Mouse (Mus musculus): ENCODE data around the gene 4921536K21Rik. TPM values are rescaled to one million over a fixed set of nuclear protein-coding genes. Genes with fewer than 3 reads are reported as not detected.

The 4921536K21Rik gene
- total RNA-seq, 2 experiments from 2014 or later, result 0.55 to 0.56 TPM

- DNase-seq, result no peak
Measured at GRCm38 (mm10) chr11:3910513-3911310, 15.8 kb upstream of the 4921536K21Rik start.

GRCm38 (mm10) chr11:3909236-3909635 lies 14.3 kb upstream of the 4921536K21Rik start:
- no peak for DNase-seq

GRCm38 (mm10) chr11:3905446-3905845 lies 10.5 kb upstream of the 4921536K21Rik start:
- no peak for DNase-seq

- no peak for DNase-seq
Measured at GRCm38 (mm10) chr11:3904673-3905072, 9.8 kb upstream of the 4921536K21Rik start.

GRCm38 (mm10) chr11:3903046-3903445 lies 8.1 kb upstream of the 4921536K21Rik start:
- peak; percentile 63 to 67 for DNase-seq

- no peak for DNase-seq
Measured at GRCm38 (mm10) chr11:3902516-3902915, 7.6 kb upstream of the 4921536K21Rik start.

- no peak for DNase-seq
Measured at GRCm38 (mm10) chr11:3900296-3900695, 5.4 kb upstream of the 4921536K21Rik start.

- no peak for DNase-seq
Measured at GRCm38 (mm10) chr11:3895933-3896332, 1.0 kb upstream of the 4921536K21Rik start.

GRCm38 (mm10) chr11:3895458-3895857 lies 560 bp upstream of the 4921536K21Rik start:
- no peak for DNase-seq

- DNase-seq, result no peak
Measured at GRCm38 (mm10) chr11:3893970-3894369, 928 bp downstream of the 4921536K21Rik start.

- DNase-seq, result no peak
Measured at GRCm38 (mm10) chr11:3887331-3887730, 7.6 kb downstream of the 4921536K21Rik start.

- DNase-seq, result no peak
Measured at GRCm38 (mm10) chr11:3883711-3884110, 11.2 kb downstream of the 4921536K21Rik start.

GRCm38 (mm10) chr11:3879836-3880235 lies 15.1 kb downstream of the 4921536K21Rik start:
- DNase-seq, result peak; percentile 60 to 69

GRCm38 (mm10) chr11:3878660-3879059 lies 16.2 kb downstream of the 4921536K21Rik start:
- DNase-seq, result no peak

- peak; percentile 41 to 49 for DNase-seq
Measured at GRCm38 (mm10) chr11:3876419-3876818, 18.5 kb downstream of the 4921536K21Rik start.

- DNase-seq, result no peak
Measured at GRCm38 (mm10) chr11:3864343-3864742, 30.6 kb downstream of the 4921536K21Rik start.

- peak; percentile 76 to 81 for DNase-seq
Measured at GRCm38 (mm10) chr11:3863454-3864112, 31.3 kb downstream of the 4921536K21Rik start, which contains the start of gene Osbp2. Osbp2 (minus strand) TSS chr11:3863903.

- DNase-seq, result no peak
Measured at GRCm38 (mm10) chr11:3862661-3863453, 32.0 kb downstream of the 4921536K21Rik start.

- DNase-seq, result no peak
Measured at GRCm38 (mm10) chr11:3860361-3860760, 34.5 kb downstream of the 4921536K21Rik start.

GRCm38 (mm10) chr11:3859778-3860177 lies 35.1 kb downstream of the 4921536K21Rik start:
- no peak for DNase-seq

- DNase-seq, result no peak
Measured at GRCm38 (mm10) chr11:3857902-3858301, 37.0 kb downstream of the 4921536K21Rik start.

GRCm38 (mm10) chr11:3855846-3856245 lies 39.1 kb downstream of the 4921536K21Rik start:
- no peak for DNase-seq

GRCm38 (mm10) chr11:3854156-3854555 lies 40.7 kb downstream of the 4921536K21Rik start:
- DNase-seq, result no peak
